Mouse (Mus musculus) naive thymus-derived CD4-positive, alpha-beta T cell, adult 2 months (primary cell): ENCODE results near the gene Cdc42bpa.
"Not testable (repeated sequence)": the region's sequence is repeated elsewhere in the genome, so short reads cannot be mapped to it uniquely, and the experiment has no call there.

Experiments used
- DNase-seq: peaks from one replicate; pipeline ENCODE4 v3.0.0-alpha.2; 2011; ENCODE audit warnings: low read depth

The Cdc42bpa gene

GRCm38 (mm10) chr1:179960882-179961698 lies 818 bp downstream of the Cdc42bpa start:
- peak; percentile 34 for DNase-seq

GRCm38 (mm10) chr1:179961777-179962176 lies 1.5 kb downstream of the Cdc42bpa start:
- DNase-seq = peak; percentile 10

- no peak for DNase-seq
Observed at GRCm38 (mm10) chr1:179969776-179970428, 9.6 kb downstream of the Cdc42bpa start.

- no peak for DNase-seq
Observed at GRCm38 (mm10) chr1:179975021-179975420, 14.7 kb downstream of the Cdc42bpa start.

GRCm38 (mm10) chr1:179975645-179976275 lies 15.5 kb downstream of the Cdc42bpa start:
- no peak for DNase-seq

GRCm38 (mm10) chr1:179977437-179977836 lies 17.2 kb downstream of the Cdc42bpa start:
- DNase-seq = no peak

GRCm38 (mm10) chr1:179978742-179979141 lies 18.5 kb downstream of the Cdc42bpa start:
- no peak for DNase-seq

- DNase-seq = no peak
Observed at GRCm38 (mm10) chr1:179981680-179982079, 21.4 kb downstream of the Cdc42bpa start.

GRCm38 (mm10) chr1:179982183-179982582 lies 21.9 kb downstream of the Cdc42bpa start:
- no peak for DNase-seq

GRCm38 (mm10) chr1:179982933-179983332 lies 22.7 kb downstream of the Cdc42bpa start:
- DNase-seq = no peak

- DNase-seq = no peak
Observed at GRCm38 (mm10) chr1:179984171-179984570, 23.9 kb downstream of the Cdc42bpa start.

GRCm38 (mm10) chr1:179991660-179992235 lies 31.5 kb downstream of the Cdc42bpa start:
- DNase-seq = no peak

- no peak for DNase-seq
Observed at GRCm38 (mm10) chr1:179992255-179992654, 32.0 kb downstream of the Cdc42bpa start.

- DNase-seq = no peak
Observed at GRCm38 (mm10) chr1:180008057-180008456, 47.8 kb downstream of the Cdc42bpa start.

- DNase-seq = no peak
Observed at GRCm38 (mm10) chr1:180013479-180013878, 53.2 kb downstream of the Cdc42bpa start.

GRCm38 (mm10) chr1:180018218-180018617 lies 57.9 kb downstream of the Cdc42bpa start:
- no peak for DNase-seq

- DNase-seq = no peak
Observed at GRCm38 (mm10) chr1:180021463-180022296, 61.4 kb downstream of the Cdc42bpa start.

GRCm38 (mm10) chr1:180023512-180023911 lies 63.2 kb downstream of the Cdc42bpa start:
- no peak for DNase-seq

- not testable (repeated sequence) for DNase-seq
Observed at GRCm38 (mm10) chr1:180029863-180030262, 69.6 kb downstream of the Cdc42bpa start.

- no peak for DNase-seq
Observed at GRCm38 (mm10) chr1:180030631-180031365, 70.5 kb downstream of the Cdc42bpa start.
